In the genomic region with DNA sequence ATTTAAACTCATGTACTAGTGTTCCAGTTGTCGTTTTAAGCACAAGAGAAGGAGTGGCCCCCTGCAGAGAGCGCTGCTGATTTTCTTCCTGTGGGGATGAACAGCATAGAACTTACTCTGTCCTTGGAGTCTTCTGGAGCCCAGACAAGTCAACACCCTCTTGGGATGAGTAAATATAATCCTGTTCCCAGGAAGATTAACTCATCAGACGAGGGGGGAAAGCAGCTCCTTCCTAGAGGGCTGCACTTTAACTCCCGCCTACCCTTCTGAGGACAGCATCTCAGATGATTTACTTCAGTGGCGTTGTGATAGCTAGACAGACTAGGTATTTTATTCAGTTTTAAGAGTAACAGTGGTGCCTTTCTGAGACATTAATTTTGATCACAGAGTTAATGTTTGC, we compare ENCODE assay signal across 23 mouse cellular contexts.
DNase-seq lines count a peak whose midpoint lies in the region; ATAC-seq and TF ChIP-seq lines count a peak whose summit lies in the region.
"Had no signal": no experiment of that assay in that cellular context is flagged by ENCODE, and none has a peak within 500 bp of the region (broad histone marks: within the 10 kb centered on the region; RNA-seq: fewer than 3 reads in every experiment).

No protein-coding gene starts in this region.

- no peak overlapping the region for H3K4me3 ChIP-seq in embryonic facial prominence, embryonic 14.5 days (ENCODE audit: low read depth, low read length)
- no peak overlapping the region for H3K4me3 ChIP-seq in embryonic facial prominence, embryonic 10.5 days
- no peak overlapping the region for H3K4me3 ChIP-seq in kidney, postnatal 0 days (replicated peaks; ENCODE audit: low read depth, low read length)
- H3K4me3 ChIP-seq: embryonic facial prominence, embryonic 13.5 days; forebrain, embryonic 13.5 days; heart, adult 2 months; limb, embryonic 10.5 days; liver, embryonic 15.5 days; lung, embryonic 15.5 days had no signal

- 48% methylated on average over 5 of the region's 5 CpGs for WGBS in embryonic facial prominence, embryonic 14.5 days
- 56% methylated on average over 5 of the region's 5 CpGs for WGBS in embryonic facial prominence, embryonic 10.5 days
- 25% methylated on average over 5 of the region's 5 CpGs for WGBS in kidney, postnatal 0 days

- intact Hi-C loops in heart, postnatal 10 days (cut with DNase I): loop anchor here (5.0 kb wide), 2 partner anchors 139 to 204 kb away; no protein-coding TSS in a partner anchor
- intact Hi-C loops in heart, postnatal 14 days (cut with DNase I): no loop called here

- no peaks in the 10 kb centered on the region for H3K36me3 ChIP-seq in embryonic facial prominence, embryonic 14.5 days (ENCODE audit: control insufficient read depth, insufficient read depth, low read length)
- H3K36me3 ChIP-seq in embryonic facial prominence, embryonic 10.5 days (replicated peaks): no peaks in the 10 kb centered on the region
- no peaks in the 10 kb centered on the region for H3K36me3 ChIP-seq in kidney, postnatal 0 days (ENCODE audit: insufficient read depth, low read length)
- H3K36me3 ChIP-seq: embryonic facial prominence, embryonic 13.5 days; limb, embryonic 10.5 days; liver, embryonic 15.5 days; lung, embryonic 15.5 days had no signal

- no peak overlapping the region for H3K9ac ChIP-seq in embryonic facial prominence, embryonic 14.5 days (ENCODE audit: low read depth, low read length)
- no peak overlapping the region for H3K9ac ChIP-seq in kidney, postnatal 0 days (ENCODE audit: low read depth, low read length)
- H3K9ac ChIP-seq: embryonic facial prominence, embryonic 13.5 days; forebrain, embryonic 13.5 days; liver, embryonic 15.5 days; lung, embryonic 15.5 days had no signal

- H3K9me3 ChIP-seq in embryonic facial prominence, embryonic 14.5 days (ENCODE audit: control insufficient read depth, low read length): no peaks in the 10 kb centered on the region
- H3K9me3 ChIP-seq in embryonic facial prominence, embryonic 10.5 days: no peaks in the 10 kb centered on the region
- no peaks in the 10 kb centered on the region for H3K9me3 ChIP-seq in kidney, postnatal 0 days (replicated peaks; ENCODE audit: low read length)
- H3K9me3 ChIP-seq: embryonic facial prominence, embryonic 13.5 days; forebrain, embryonic 13.5 days; limb, embryonic 10.5 days; liver, embryonic 15.5 days; lung, embryonic 15.5 days had no signal

- no peak for DNase-seq in embryonic facial prominence, embryonic 14.5 days (ENCODE audit: low spot score)
- DNase-seq in embryonic facial prominence, embryonic 10.5 days (ENCODE audit: low spot score): no peak
- DNase-seq in heart, postnatal 10 days: peak; percentile 34 to 38
- DNase-seq in heart, postnatal 14 days: no peak
- no peak for DNase-seq in kidney, postnatal 0 days (ENCODE audit: low spot score)
- DNase-seq in kidney, postnatal 14 days: no peak
- DNase-seq in retina, postnatal 7 days (ENCODE audit: low read depth, low spot score): peak; percentile 23
- DNase-seq: cerebellum, adult 2 months; cerebellum, postnatal 25 days; gastrocnemius, postnatal 10 days; liver; thymus, adult 2 months had no signal

- no peaks in the 10 kb centered on the region for H3K27me3 ChIP-seq in embryonic facial prominence, embryonic 14.5 days (replicated peaks; ENCODE audit: control insufficient read depth, insufficient read depth, low read length)
- no peaks in the 10 kb centered on the region for H3K27me3 ChIP-seq in embryonic facial prominence, embryonic 10.5 days (replicated peaks; ENCODE audit: low read depth, poor library complexity, severe bottlenecking)
- no peaks in the 10 kb centered on the region for H3K27me3 ChIP-seq in kidney, postnatal 0 days (ENCODE audit: insufficient read depth, low read length)
- H3K27me3 ChIP-seq: embryonic facial prominence, embryonic 13.5 days; forebrain, embryonic 13.5 days; liver, embryonic 15.5 days; lung, embryonic 15.5 days had no signal

- TF ChIP-seq CTCF in kidney, postnatal 0 days (IDR thresholded peaks at IDR 0.05; ENCODE audit: low read depth): no peak

- no peak overlapping the region for H3K4me2 ChIP-seq in embryonic facial prominence, embryonic 14.5 days (ENCODE audit: low read depth, low read length)
- H3K4me2 ChIP-seq in kidney, postnatal 0 days (ENCODE audit: low read length): no peak overlapping the region
- H3K4me2 ChIP-seq: embryonic facial prominence, embryonic 13.5 days; forebrain, embryonic 13.5 days; liver, embryonic 15.5 days; lung, embryonic 15.5 days had no signal

- 0 out of 2 replicates have a peak, but pooled peaks cover 4% of the 10 kb centered on the region for H3K4me1 ChIP-seq in embryonic facial prominence, embryonic 14.5 days (ENCODE audit: control insufficient read depth, insufficient read depth, low read length)
- H3K4me1 ChIP-seq in embryonic facial prominence, embryonic 10.5 days: peaks cover 12% of the 10 kb centered on the region
- H3K4me1 ChIP-seq in kidney, postnatal 0 days (replicated peaks; ENCODE audit: insufficient read depth, low read length): peaks cover 19% of the 10 kb centered on the region; the same call in 1 of the 2 replicates
- H3K4me1 ChIP-seq: forebrain, embryonic 13.5 days; liver, embryonic 15.5 days had no signal

- ATAC-seq in embryonic facial prominence, embryonic 14.5 days (ENCODE audit: low read depth): 0 out of 2 replicates have a peak, but pooled peaks have one; percentile 9
- ATAC-seq in kidney, postnatal 0 days (replicated peaks; ENCODE audit: low FRiP score, low read depth): 0 out of 2 replicates have a peak, but pooled peaks have one; percentile 36
- ATAC-seq: CD4-positive, CD25-positive, alpha-beta regulatory T cell, adult 4 months; forebrain, embryonic 13.5 days; hindbrain, postnatal 0 days; intestine, embryonic 16.5 days had no signal

- H3K27ac ChIP-seq in embryonic facial prominence, embryonic 14.5 days (replicated peaks; ENCODE audit: low read depth, low read length): no peak overlapping the region
- no peak overlapping the region for H3K27ac ChIP-seq in embryonic facial prominence, embryonic 10.5 days (replicated peaks)
- no peak overlapping the region for H3K27ac ChIP-seq in kidney, postnatal 0 days
- H3K27ac ChIP-seq: embryonic facial prominence, embryonic 13.5 days; forebrain, embryonic 13.5 days; heart, adult 2 months; hindbrain, postnatal 0 days; limb, embryonic 10.5 days; liver, embryonic 15.5 days; lung, embryonic 15.5 days; macrophage; stomach, postnatal 0 days had no signal

Comparison
In these comparisons a context has a peak if more than half of its experiments do, and no peak if none do; other contexts are left out.
1. DNase-seq: peak in heart, postnatal 10 days (2 of 2) and retina, postnatal 7 days (single experiment); none in embryonic facial prominence, embryonic 14.5 days (single experiment), embryonic facial prominence, embryonic 10.5 days (single experiment), heart, postnatal 14 days (0 of 2), kidney, postnatal 0 days (single experiment) and kidney, postnatal 14 days (single experiment).